Mouse (Mus musculus) C2C12 (cell line): ENCODE measurements around the gene Cst7. TPM values are rescaled to one million over a fixed set of nuclear protein-coding genes. Genes with fewer than 3 reads are reported as not detected.

ENCODE experiments used
- H3K27me3 ChIP-seq: one replicate; pipeline ENCODE4 v1.6.1; 2011; ENCODE audit not compliant: control insufficient read depth, insufficient read depth, insufficient read length
- H3K36me3 ChIP-seq: one replicate; pipeline ENCODE4 v1.6.1; 2011; ENCODE audit not compliant: control insufficient read depth, insufficient read depth
- H3K4me3 ChIP-seq: one replicate; pipeline ENCODE4 v1.5.1; 2011; ENCODE audit warnings: mild to moderate bottlenecking, control low read depth; ENCODE audit not compliant: poor library complexity, insufficient read depth, severe bottlenecking
- H3K79me2 ChIP-seq: one replicate; pipeline ENCODE4 v1.6.1; 2011; ENCODE audit not compliant: control insufficient read depth, insufficient read depth
- H3K79me3 ChIP-seq: one replicate; pipeline ENCODE4 v1.6.1; 2011; ENCODE audit warnings: low read depth, control low read depth
- H3ac ChIP-seq: one replicate; pipeline ENCODE3; 2011; ENCODE audit warnings: low read depth; ENCODE audit not compliant: control insufficient read depth, insufficient read length
- CEBPB ChIP-seq: IDR thresholded peaks from one replicate; pipeline ENCODE4 v1.6.1; 2011; ENCODE audit warnings: low read depth, mild to moderate bottlenecking, control low read depth, moderate library complexity
- CTCF ChIP-seq: IDR thresholded peaks from one replicate; pipeline ENCODE4 v1.5.1; 2011; ENCODE audit not compliant: control insufficient read depth, insufficient read depth, insufficient read length
- FOSL1 ChIP-seq: IDR thresholded peaks from one replicate; pipeline ENCODE4 v1.8.0; 2011; ENCODE audit warnings: mild to moderate bottlenecking, low read length; ENCODE audit not compliant: poor library complexity, insufficient read depth, severe bottlenecking
- MAX ChIP-seq: IDR thresholded peaks from one replicate; pipeline ENCODE4 v1.6.1; 2011; ENCODE audit warnings: mild to moderate bottlenecking, control low read depth
- MYOD1 ChIP-seq: IDR thresholded peaks from one replicate; pipeline ENCODE4 v1.6.1; 2011; ENCODE audit warnings: low read depth; ENCODE audit not compliant: control insufficient read depth, insufficient read length
- MYOG ChIP-seq: IDR thresholded peaks from one replicate; pipeline ENCODE4 v1.6.1; 2011; ENCODE audit not compliant: control insufficient read depth, insufficient read length; ENCODE audit errors: extremely low read depth
- USF1 ChIP-seq: IDR thresholded peaks from one replicate; pipeline ENCODE4 v1.6.1; 2011; ENCODE audit warnings: low read depth, mild to moderate bottlenecking, control low read depth, moderate library complexity
- polyA plus RNA-seq: library from polyadenylated mRNA; unstranded; fragments of >200 nt; fragmentation: generic; extraction: Trizol; gene quantifications from one replicate; pipeline ENCODE4 v1.2.1, GENCODE M21; 2012; ENCODE audit warnings: missing spikeins

The Cst7 gene
- polyA plus RNA-seq, 1 experiment = not detected

GRCm38 (mm10) chr2:150600263-150600662 lies 30.0 kb downstream of the Cst7 start:
- Histone ChIP-seq H3K79me3 (peaks cover 9% of the 10 kb centered on the region), H3K4me3 (no peak overlapping the region), H3K27me3 (no peaks in the 10 kb centered on the region), H3K36me3 (peaks cover 24% of the 10 kb centered on the region), H3ac (no peak overlapping the region), H3K79me2 (peaks cover 43% of the 10 kb centered on the region)
- no peak for TF ChIP-seq MYOG
- no peak for TF ChIP-seq FOSL1
- TF ChIP-seq CEBPB = no peak
- no peak for TF ChIP-seq CTCF
- TF ChIP-seq USF1 = no peak
- no peak for TF ChIP-seq MAX

GRCm38 (mm10) chr2:150602166-150602565 lies 32.0 kb downstream of the Cst7 start:
- Histone ChIP-seq H3K79me2 (peaks cover 60% of the 10 kb centered on the region), H3K4me3 (no peak overlapping the region), H3K79me3 (peaks cover 13% of the 10 kb centered on the region), H3K27me3 (no peaks in the 10 kb centered on the region), H3ac (no peak overlapping the region), H3K36me3 (peaks cover 18% of the 10 kb centered on the region)
- TF ChIP-seq FOSL1 (no peak), MYOD1 (no peak), USF1 (no peak), MAX (no peak), CEBPB (no peak), MYOG (no peak), CTCF (no peak)

- TF ChIP-seq MAX (no peak), MYOG (no peak), FOSL1 (no peak), USF1 (no peak), MYOD1 (no peak), CTCF (no peak), CEBPB (no peak)
- Histone ChIP-seq H3K79me3 (peaks cover 16% of the 10 kb centered on the region), H3K79me2 (peaks cover 72% of the 10 kb centered on the region), H3K4me3 (no peak overlapping the region), H3ac (no peak overlapping the region), H3K27me3 (no peaks in the 10 kb centered on the region), H3K36me3 (peaks cover 12% of the 10 kb centered on the region)
Observed at GRCm38 (mm10) chr2:150604802-150605201, 34.6 kb downstream of the Cst7 start.

- TF ChIP-seq CTCF (no peak), CEBPB (no peak), MYOD1 (no peak), MYOG (no peak), USF1 (no peak), MAX (no peak), FOSL1 (no peak)
- Histone ChIP-seq H3K4me3 (no peak overlapping the region), H3K79me3 (peaks cover 15% of the 10 kb centered on the region), H3ac (no peak overlapping the region), H3K79me2 (peaks cover 61% of the 10 kb centered on the region), H3K27me3 (no peaks in the 10 kb centered on the region), H3K36me3 (peaks cover 9% of the 10 kb centered on the region)
Observed at GRCm38 (mm10) chr2:150607086-150607485, 36.9 kb downstream of the Cst7 start.

GRCm38 (mm10) chr2:150608087-150608799 lies 38.0 kb downstream of the Cst7 start, which contains the start of gene Apmap:
Gene Apmap (minus strand): TSS chr2:150608567.
- Histone ChIP-seq H3K27me3 (no peaks in the 10 kb centered on the region), H3K79me2 (peaks cover 49% of the 10 kb centered on the region), H3K4me3 (peak within 1 kb of the TSS; percentile 70), H3K36me3 (peaks cover 9% of the 10 kb centered on the region), H3K79me3 (peaks cover 10% of the 10 kb centered on the region), H3ac (peak within 1 kb of the TSS; percentile 92)
- TF ChIP-seq CTCF (no peak), USF1 (no peak), MYOG (no peak), CEBPB (peak; percentile 15), MYOD1 (no peak), FOSL1 (no peak), MAX (peak; percentile 63)
